Mouse (Mus musculus) liver, embryonic 11.5 days (tissue): ENCODE data around the gene Por. TPM values are rescaled to one million over a fixed set of nuclear protein-coding genes. Genes with fewer than 3 reads are reported as not detected.

Experiments
- ATAC-seq: fragments of 200-750 bp; cut with Nextera tagmentation; replicated peaks from 2 replicates; pipeline ENCODE4 v1.8.0; 2017; ENCODE audit warnings: moderate number of reproducible peaks, mild to moderate bottlenecking, moderate TSS enrichment, moderate library complexity; ENCODE audit not compliant: low FRiP score
- DNase-seq: peaks from one replicate; pipeline ENCODE4 v3.0.0-alpha.2; 2017; ENCODE audit warnings: low spot score
- H3K27ac ChIP-seq: fragments of 300-500 bp; sonication (generic); 2 replicates; pipeline ENCODE4 v1.5.1; 2014; ENCODE audit warnings: mild to moderate bottlenecking, low read depth, low read length, control low read depth
- H3K27me3 ChIP-seq: fragments of 300-500 bp; sonication (generic); replicated peaks from 2 replicates; pipeline ENCODE4 v1.6.1; 2014; ENCODE audit warnings: low read length, mixed read lengths; ENCODE audit not compliant: control insufficient read depth, insufficient read depth
- H3K36me3 ChIP-seq: fragments of 300-500 bp; sonication (generic); 2 replicates; pipeline ENCODE4 v1.6.1; 2014; ENCODE audit warnings: mild to moderate bottlenecking, low read length, moderate library complexity, mixed read lengths; ENCODE audit not compliant: control insufficient read depth, insufficient read depth
- H3K4me1 ChIP-seq: fragments of 300-500 bp; sonication (generic); replicated peaks from 2 replicates; pipeline ENCODE4 v1.6.1; 2014; ENCODE audit warnings: low read length, mixed read lengths; ENCODE audit not compliant: control insufficient read depth, insufficient read depth
- H3K4me2 ChIP-seq: fragments of 300-500 bp; sonication (generic); 2 replicates; pipeline ENCODE4 v1.6.1; 2014; ENCODE audit warnings: mild to moderate bottlenecking, control low read depth, moderate library complexity
- H3K4me3 ChIP-seq: fragments of 300-500 bp; sonication (generic); 2 replicates; pipeline ENCODE4 v1.5.1; 2014; ENCODE audit warnings: low read depth, low read length, control low read depth
- H3K9ac ChIP-seq: fragments of 300-500 bp; sonication (generic); 2 replicates; pipeline ENCODE4 v1.6.1; 2014; ENCODE audit warnings: low read depth, low read length, control low read depth
- H3K9me3 ChIP-seq: fragments of 300-500 bp; sonication (generic); 2 replicates; pipeline ENCODE4 v1.6.1; 2016; ENCODE audit warnings: low read length, inconsistent platforms, mixed read lengths; ENCODE audit not compliant: control insufficient read depth
- WGBS: fragments of 180-500 bp; shearing (Covaris S2); extraction: QIAGEN DNeasy Blood & Tissue Kit; methylation state at CpG from one replicate; pipeline ENCODE4 v1.1.7; 2014; 5-methylcytosine and 5-hydroxymethylcytosine counted together
- polyA plus RNA-seq: library from polyadenylated mRNA; unstranded; fragments of >200 nt; fragmentation: Nextera tagmentation; extraction: Ambion mirVana; gene quantifications from 2 replicates; pipeline ENCODE4 v1.2.1, GENCODE M21; 2014

Gene Por
- polyA plus RNA-seq, 1 experiment from 2014 or later = 48.1 TPM

- H3K36me3 ChIP-seq = peaks cover 29% of the 10 kb centered on the region
- H3K4me1 ChIP-seq = peaks cover 2% of the 10 kb centered on the region; the same call in 1 of the 2 replicates
- no peak overlapping the region for H3K9ac ChIP-seq
- DNase-seq (no peak), ATAC-seq (no peak)
- H3K27ac ChIP-seq = no peak overlapping the region
- H3K27me3 ChIP-seq = no peaks in the 10 kb centered on the region
- no peaks in the 10 kb centered on the region for H3K9me3 ChIP-seq
- H3K4me2 ChIP-seq = no peak overlapping the region
- H3K4me3 ChIP-seq = no peak overlapping the region
- WGBS = 76% methylated on average over 7 of the region's 7 CpGs
These were observed 67.3 kb downstream of the Por start for GRCm38 (mm10) chr5:135737154-135737553.

GRCm38 (mm10) chr5:135738266-135738665, 68.4 kb downstream of the Por start:
- Histone ChIP-seq H3K4me2 (no peak overlapping the region), H3K9me3 (no peaks in the 10 kb centered on the region), H3K4me1 (peaks cover 7% of the 10 kb centered on the region), H3K36me3 (peaks cover 19% of the 10 kb centered on the region), H3K27me3 (no peaks in the 10 kb centered on the region), H3K27ac (no peak overlapping the region), H3K9ac (no peak overlapping the region), H3K4me3 (no peak overlapping the region)
- no peak for ATAC-seq
- DNase-seq = no peak
- 20% methylated on average over 6 of the region's 6 CpGs for WGBS

- no peak for DNase-seq
These were observed 72.3 kb downstream of the Por start for GRCm38 (mm10) chr5:135742156-135742555.

DNA sequence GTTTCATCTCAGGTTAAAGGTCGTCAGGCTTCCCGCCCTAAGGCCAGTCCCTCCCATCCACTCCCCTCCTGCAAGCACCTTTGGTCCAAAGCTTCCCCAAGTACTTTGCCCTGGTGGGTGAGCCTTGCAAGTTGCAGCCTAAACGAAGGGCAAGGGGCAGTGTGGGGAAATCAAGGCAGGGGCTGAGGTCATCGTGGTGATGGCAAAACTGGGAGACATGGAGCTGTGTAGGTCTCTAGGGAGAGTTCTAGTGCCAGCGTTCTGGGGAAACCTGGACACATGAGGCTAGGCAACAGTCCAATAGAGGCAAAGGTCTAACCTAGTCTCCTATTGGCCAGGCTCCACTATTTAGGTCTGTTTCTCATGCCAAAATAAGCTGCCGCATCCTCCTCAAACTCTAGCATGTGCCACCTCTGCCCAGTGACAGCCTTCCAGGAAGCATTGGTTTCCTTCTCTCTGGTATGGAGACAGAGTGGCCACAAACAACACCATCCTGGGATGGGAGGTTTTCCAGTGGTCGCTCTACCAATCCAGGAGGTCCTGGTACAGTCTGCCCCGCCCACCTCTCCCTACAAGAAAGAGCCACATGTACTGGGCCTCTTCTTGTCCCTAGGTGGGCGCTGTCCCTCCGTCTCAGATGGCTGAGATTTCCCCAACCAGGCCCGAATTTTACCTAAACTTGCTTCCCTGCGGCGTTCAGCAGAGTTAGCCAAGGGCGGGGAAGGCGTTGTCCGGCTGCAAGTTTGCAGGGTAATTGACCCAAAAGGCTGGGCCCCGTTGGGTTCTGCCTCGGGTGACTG, 73.3 kb downstream of the Por start:
- H3K36me3 ChIP-seq = no peaks in the 10 kb centered on the region
- H3K4me1 ChIP-seq = peaks cover 11% of the 10 kb centered on the region
- WGBS = 22% methylated on average over 18 of the region's 18 CpGs
- peak overlapping the region; percentile 88 for H3K4me3 ChIP-seq
- peak overlapping the region; percentile 75 for H3K9ac ChIP-seq
- peak overlapping the region; percentile 99 for H3K4me2 ChIP-seq
- 0 out of 2 replicates have a peak, but pooled peaks cover 6% of the 10 kb centered on the region for H3K9me3 ChIP-seq
- H3K27me3 ChIP-seq = no peaks in the 10 kb centered on the region
- ATAC-seq = no peak
- no peak for DNase-seq
- no peak overlapping the region for H3K27ac ChIP-seq

More at GRCm38 (mm10) chr5:135742156-135742555, 72.3 kb downstream of the Por start:
- Histone ChIP-seq H3K36me3 (no peaks in the 10 kb centered on the region), H3K4me3 (no peak overlapping the region), H3K9me3 (0 out of 2 replicates have a peak, but pooled peaks cover under 1% of the 10 kb centered on the region), H3K27me3 (no peaks in the 10 kb centered on the region), H3K4me1 (peaks cover 11% of the 10 kb centered on the region), H3K27ac (no peak overlapping the region), H3K9ac (no peak overlapping the region), H3K4me2 (no peak overlapping the region)
- 52% methylated on average over 10 of the region's 10 CpGs for WGBS
- no peak for ATAC-seq

DNA sequence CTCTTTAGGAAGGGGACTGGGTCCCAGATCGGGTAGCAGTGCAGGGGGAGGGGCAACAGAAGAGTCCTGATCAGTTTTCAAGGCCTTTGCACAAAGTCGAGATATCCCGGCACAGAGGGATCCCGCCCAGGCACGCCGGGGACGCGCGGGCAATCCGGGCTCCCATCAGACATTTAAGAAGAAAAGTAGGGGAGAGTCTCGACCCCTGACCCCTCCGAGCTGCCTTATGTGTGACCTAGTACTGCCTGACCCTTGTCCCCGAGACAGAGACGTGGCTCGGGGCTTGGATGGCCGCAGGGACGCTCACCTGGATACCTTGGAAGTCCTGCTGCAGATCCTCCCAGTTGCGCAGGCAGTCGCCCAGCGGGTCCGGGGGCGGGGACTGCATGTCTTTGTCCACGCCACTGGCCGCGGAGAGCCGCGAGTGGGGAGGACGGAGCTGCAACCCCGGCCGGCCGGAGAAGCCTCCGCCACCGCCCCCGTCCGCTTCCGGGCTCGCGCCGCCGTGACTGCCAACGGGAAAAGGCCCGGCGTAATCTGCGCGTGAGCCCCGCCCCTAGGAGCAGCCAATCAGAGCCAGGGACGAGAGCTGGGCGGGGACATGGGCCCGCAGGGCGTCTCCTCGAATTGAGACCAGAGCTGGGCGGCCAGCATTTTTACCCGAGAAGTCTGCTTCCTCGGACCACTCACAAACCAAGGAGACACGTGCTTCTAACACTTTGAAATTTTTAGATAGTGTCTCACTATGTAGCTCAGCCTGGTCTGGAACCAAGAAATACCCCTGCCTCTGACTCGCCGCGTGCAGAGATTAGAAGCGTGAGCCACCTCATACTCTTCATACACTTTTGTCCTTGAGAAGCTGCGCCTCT, 74.1 kb downstream of the Por start, which contains the start of gene Tmem120a:
Gene Tmem120a (minus strand): TSS at position 708 of the 869 bp plus-strand sequence.
- under 1% methylated on average over 56 of the region's 60 CpGs for WGBS
- Histone ChIP-seq H3K4me2 (peak within 1 kb of the TSS; percentile 99), H3K4me3 (peak within 1 kb of the TSS; percentile 88), H3K9ac (peak within 1 kb of the TSS; percentile 75), H3K9me3 (peaks cover 8% of the 10 kb centered on the region; the same call in 1 of the 2 replicates), H3K27me3 (no peaks in the 10 kb centered on the region), H3K27ac (no peak within 1 kb of the TSS), H3K4me1 (peaks cover 9% of the 10 kb centered on the region), H3K36me3 (no peaks in the 10 kb centered on the region)
- peak; percentile 97 for ATAC-seq
- DNase-seq = peak; percentile 93

- Histone ChIP-seq H3K27me3 (no peaks in the 10 kb centered on the region), H3K9ac (peak overlapping the region; percentile 53; the same call in 1 of the 2 replicates), H3K27ac (no peak overlapping the region), H3K4me2 (peak overlapping the region; percentile 99), H3K36me3 (no peaks in the 10 kb centered on the region), H3K4me3 (peak overlapping the region; percentile 88), H3K4me1 (peaks cover 9% of the 10 kb centered on the region), H3K9me3 (peaks cover 8% of the 10 kb centered on the region; the same call in 1 of the 2 replicates)
- ATAC-seq = peak; percentile 10; the same call in 1 of the 2 replicates
- 24% methylated on average over 12 of the region's 12 CpGs for WGBS
- DNase-seq = no peak
These were observed 74.9 kb downstream of the Por start for GRCm38 (mm10) chr5:135744742-135745141.

DNA sequence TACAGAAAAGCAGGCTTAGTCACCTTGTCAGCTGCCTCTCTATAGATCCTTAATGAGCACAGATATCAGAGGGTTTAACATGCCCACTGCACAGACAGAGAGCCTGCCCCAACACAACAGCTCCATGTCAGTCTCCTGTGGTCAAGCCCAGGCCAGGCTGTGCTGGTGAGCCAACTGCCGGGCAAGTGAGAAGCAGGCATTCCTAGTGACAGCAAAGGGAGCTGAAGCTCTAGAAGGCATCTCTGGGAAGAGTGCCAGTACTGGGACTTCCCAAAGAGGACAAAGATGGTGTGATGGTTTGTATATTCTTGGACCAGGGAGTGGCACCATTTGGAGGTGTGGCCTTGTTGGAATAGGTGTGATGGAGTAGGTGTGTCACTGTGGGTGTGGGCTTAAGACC, 81.2 kb downstream of the Por start:
- no peak overlapping the region for H3K4me3 ChIP-seq
- DNase-seq = no peak
- 64% methylated on average over 1 of the region's 1 CpGs for WGBS
- H3K27ac ChIP-seq = no peak overlapping the region
- no peaks in the 10 kb centered on the region for H3K27me3 ChIP-seq
- no peaks in the 10 kb centered on the region for H3K4me1 ChIP-seq
- no peak overlapping the region for H3K4me2 ChIP-seq
- no peak overlapping the region for H3K9ac ChIP-seq
- no peaks in the 10 kb centered on the region for H3K36me3 ChIP-seq
- peaks cover 8% of the 10 kb centered on the region; the same call in 1 of the 2 replicates for H3K9me3 ChIP-seq
- ATAC-seq = no peak

DNA sequence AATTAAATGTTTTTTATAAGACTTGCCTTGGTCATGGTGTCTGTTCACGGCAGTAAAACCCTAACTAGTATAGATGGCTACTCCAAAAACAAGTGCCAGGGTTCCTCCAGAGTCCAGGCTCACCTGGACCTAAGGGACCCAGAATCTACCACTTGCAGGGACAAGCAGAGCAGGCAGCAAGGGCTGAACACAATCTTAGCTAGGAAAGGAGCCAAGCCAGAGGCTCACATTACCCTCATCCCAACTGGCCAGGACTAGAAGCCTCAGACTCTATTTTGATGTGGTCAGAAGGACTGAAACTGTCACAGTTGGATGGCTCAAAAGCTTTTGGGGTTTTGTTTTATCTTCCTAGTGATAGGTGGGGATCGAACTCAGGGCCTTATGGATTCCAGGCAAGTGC, 81.8 kb downstream of the Por start:
- H3K4me1 ChIP-seq = no peaks in the 10 kb centered on the region
- H3K4me3 ChIP-seq = no peak overlapping the region
- no peaks in the 10 kb centered on the region for H3K27me3 ChIP-seq
- DNase-seq (no peak), ATAC-seq (no peak)
- H3K9me3 ChIP-seq = peaks cover 8% of the 10 kb centered on the region; the same call in 1 of the 2 replicates
- 63% methylated on average over 2 of the region's 2 CpGs for WGBS
- H3K4me2 ChIP-seq = no peak overlapping the region
- H3K36me3 ChIP-seq = no peaks in the 10 kb centered on the region
- no peak overlapping the region for H3K9ac ChIP-seq
- H3K27ac ChIP-seq = no peak overlapping the region
